Mouse (Mus musculus): ENCODE data around the gene Arhgap8. TPM values are rescaled to one million over a fixed set of nuclear protein-coding genes. Genes with fewer than 3 reads are reported as not detected.

The Arhgap8 gene
- polyA plus RNA-seq, 1 experiment from 2014 or later: 0.37 TPM

- no peak overlapping the region for H3K4me3 ChIP-seq (ENCODE audit: low read depth, low read length)
- 97% methylated on average over 16 of the region's 16 CpGs for WGBS
- no peaks in the 10 kb centered on the region for H3K9me3 ChIP-seq (replicated peaks; ENCODE audit: control insufficient read depth, low read length)
- no peaks in the 10 kb centered on the region for H3K4me1 ChIP-seq (ENCODE audit: control insufficient read depth, insufficient read depth, low read length)
- H3K36me3 ChIP-seq (ENCODE audit: control insufficient read depth, insufficient read depth, low read length): peaks cover 48% of the 10 kb centered on the region
- ATAC-seq: no peak
- no peak for DNase-seq (ENCODE audit: low spot score)
- 0 out of 2 replicates have a peak overlapping the region, but pooled peaks have one; percentile 9 for H3K27ac ChIP-seq (ENCODE audit: low read depth, low read length)
- no peak overlapping the region for H3K9ac ChIP-seq (ENCODE audit: low read length)
- H3K27me3 ChIP-seq (replicated peaks; ENCODE audit: control insufficient read depth, insufficient read depth, low read length): no peaks in the 10 kb centered on the region
- H3K4me2 ChIP-seq (ENCODE audit: low read length): no peak overlapping the region
These were observed 65.0 kb downstream of the Arhgap8 start for GRCm38 (mm10) chr15:84784812-84785211.

- H3K9ac ChIP-seq (ENCODE audit: low read length): no peak overlapping the region
- DNase-seq (ENCODE audit: low spot score) (no peak), ATAC-seq (no peak)
- H3K27me3 ChIP-seq (replicated peaks; ENCODE audit: control insufficient read depth, insufficient read depth, low read length): no peaks in the 10 kb centered on the region
- 80% methylated on average over 10 of the region's 10 CpGs for WGBS
- peaks cover 71% of the 10 kb centered on the region for H3K36me3 ChIP-seq (ENCODE audit: control insufficient read depth, insufficient read depth, low read length)
- no peaks in the 10 kb centered on the region for H3K4me1 ChIP-seq (ENCODE audit: control insufficient read depth, insufficient read depth, low read length)
- no peak overlapping the region for H3K4me2 ChIP-seq (ENCODE audit: low read length)
- no peaks in the 10 kb centered on the region for H3K9me3 ChIP-seq (replicated peaks; ENCODE audit: control insufficient read depth, low read length)
- no peak overlapping the region for H3K4me3 ChIP-seq (ENCODE audit: low read depth, low read length)
- no peak overlapping the region for H3K27ac ChIP-seq (ENCODE audit: low read depth, low read length)
These were observed 67.3 kb downstream of the Arhgap8 start for GRCm38 (mm10) chr15:84787161-84787560.

GRCm38 (mm10) chr15:84793649-84794048 lies 73.8 kb downstream of the Arhgap8 start:
- Histone ChIP-seq H3K9ac (ENCODE audit: low read length) (no peak overlapping the region), H3K4me2 (ENCODE audit: low read length) (no peak overlapping the region), H3K27me3 (replicated peaks; ENCODE audit: control insufficient read depth, insufficient read depth, low read length) (no peaks in the 10 kb centered on the region), H3K9me3 (replicated peaks; ENCODE audit: control insufficient read depth, low read length) (no peaks in the 10 kb centered on the region), H3K36me3 (ENCODE audit: control insufficient read depth, insufficient read depth, low read length) (peaks cover 91% of the 10 kb centered on the region), H3K4me1 (ENCODE audit: control insufficient read depth, insufficient read depth, low read length) (no peaks in the 10 kb centered on the region), H3K27ac (ENCODE audit: low read depth, low read length) (peak overlapping the region; percentile 44; the same call in 1 of the 2 replicates), H3K4me3 (ENCODE audit: low read depth, low read length) (no peak overlapping the region)
- DNase-seq (ENCODE audit: low spot score) (peak; percentile 66), ATAC-seq (peak; percentile 63)
- 77% methylated on average over 5 of the region's 5 CpGs for WGBS

GRCm38 (mm10) chr15:84800132-84800531 lies 80.3 kb downstream of the Arhgap8 start:
- Histone ChIP-seq H3K9me3 (replicated peaks; ENCODE audit: control insufficient read depth, low read length) (no peaks in the 10 kb centered on the region), H3K27me3 (replicated peaks; ENCODE audit: control insufficient read depth, insufficient read depth, low read length) (no peaks in the 10 kb centered on the region), H3K9ac (ENCODE audit: low read length) (no peak overlapping the region), H3K4me2 (ENCODE audit: low read length) (no peak overlapping the region), H3K36me3 (ENCODE audit: control insufficient read depth, insufficient read depth, low read length) (peaks cover 84% of the 10 kb centered on the region), H3K4me3 (ENCODE audit: low read depth, low read length) (no peak overlapping the region), H3K27ac (ENCODE audit: low read depth, low read length) (no peak overlapping the region), H3K4me1 (ENCODE audit: control insufficient read depth, insufficient read depth, low read length) (no peaks in the 10 kb centered on the region)
- DNase-seq (ENCODE audit: low spot score) (peak; percentile 54), ATAC-seq (peak; percentile 58)
- 82% methylated on average over 5 of the region's 5 CpGs for WGBS

GRCm38 (mm10) chr15:84803685-84804084 lies 83.8 kb downstream of the Arhgap8 start:
- DNase-seq (ENCODE audit: low spot score) (peak; percentile 66), ATAC-seq (no peak)
- Histone ChIP-seq H3K4me2 (ENCODE audit: low read length) (no peak overlapping the region), H3K36me3 (ENCODE audit: control insufficient read depth, insufficient read depth, low read length) (peaks cover 81% of the 10 kb centered on the region), H3K27ac (ENCODE audit: low read depth, low read length) (no peak overlapping the region), H3K4me1 (ENCODE audit: control insufficient read depth, insufficient read depth, low read length) (no peaks in the 10 kb centered on the region), H3K9me3 (replicated peaks; ENCODE audit: control insufficient read depth, low read length) (no peaks in the 10 kb centered on the region), H3K27me3 (replicated peaks; ENCODE audit: control insufficient read depth, insufficient read depth, low read length) (no peaks in the 10 kb centered on the region), H3K9ac (ENCODE audit: low read length) (no peak overlapping the region), H3K4me3 (ENCODE audit: low read depth, low read length) (no peak overlapping the region)
- 49% methylated on average over 3 of the region's 3 CpGs for WGBS

GRCm38 (mm10) chr15:84809275-84809952 lies 89.6 kb downstream of the Arhgap8 start:
- Histone ChIP-seq H3K9me3 (replicated peaks; ENCODE audit: control insufficient read depth, low read length) (no peaks in the 10 kb centered on the region), H3K27ac (ENCODE audit: low read depth, low read length) (no peak overlapping the region), H3K27me3 (replicated peaks; ENCODE audit: control insufficient read depth, insufficient read depth, low read length) (no peaks in the 10 kb centered on the region), H3K36me3 (ENCODE audit: control insufficient read depth, insufficient read depth, low read length) (peaks cover 37% of the 10 kb centered on the region), H3K9ac (ENCODE audit: low read length) (no peak overlapping the region), H3K4me1 (ENCODE audit: control insufficient read depth, insufficient read depth, low read length) (peaks cover 21% of the 10 kb centered on the region), H3K4me2 (ENCODE audit: low read length) (no peak overlapping the region), H3K4me3 (ENCODE audit: low read depth, low read length) (no peak overlapping the region)
- no peak for ATAC-seq
- 76% methylated on average over 21 of the region's 21 CpGs for WGBS
- no peak for DNase-seq (ENCODE audit: low spot score)

- Histone ChIP-seq H3K4me2 (ENCODE audit: low read length) (no peak overlapping the region), H3K4me1 (ENCODE audit: control insufficient read depth, insufficient read depth, low read length) (peaks cover 38% of the 10 kb centered on the region), H3K36me3 (ENCODE audit: control insufficient read depth, insufficient read depth, low read length) (peaks cover 20% of the 10 kb centered on the region), H3K9ac (ENCODE audit: low read length) (no peak overlapping the region), H3K27ac (ENCODE audit: low read depth, low read length) (no peak overlapping the region), H3K27me3 (replicated peaks; ENCODE audit: control insufficient read depth, insufficient read depth, low read length) (no peaks in the 10 kb centered on the region), H3K9me3 (replicated peaks; ENCODE audit: control insufficient read depth, low read length) (no peaks in the 10 kb centered on the region), H3K4me3 (ENCODE audit: low read depth, low read length) (no peak overlapping the region)
- ATAC-seq: no peak
- no peak for DNase-seq (ENCODE audit: low spot score)
- WGBS: 77% methylated on average over 5 of the region's 5 CpGs
These were observed 91.3 kb downstream of the Arhgap8 start for GRCm38 (mm10) chr15:84811126-84811525.

- 0 out of 2 replicates have a peak overlapping the region, but pooled peaks have one; percentile 5 for H3K9ac ChIP-seq (ENCODE audit: low read length)
- DNase-seq (ENCODE audit: low spot score): peak; percentile 77
These were observed 93.0 kb downstream of the Arhgap8 start for GRCm38 (mm10) chr15:84812831-84813357.

GRCm38 (mm10) chr15:84815171-84815570 lies 95.3 kb downstream of the Arhgap8 start:
- Histone ChIP-seq H3K9me3 (replicated peaks; ENCODE audit: control insufficient read depth, low read length) (no peaks in the 10 kb centered on the region), H3K9ac (ENCODE audit: low read length) (no peak overlapping the region), H3K36me3 (ENCODE audit: control insufficient read depth, insufficient read depth, low read length) (0 out of 2 replicates have a peak, but pooled peaks cover 2% of the 10 kb centered on the region), H3K27ac (ENCODE audit: low read depth, low read length) (peak overlapping the region; percentile 71), H3K4me3 (ENCODE audit: low read depth, low read length) (no peak overlapping the region), H3K4me2 (ENCODE audit: low read length) (no peak overlapping the region; the same call in 1 of the 2 replicates), H3K27me3 (replicated peaks; ENCODE audit: control insufficient read depth, insufficient read depth, low read length) (no peaks in the 10 kb centered on the region), H3K4me1 (ENCODE audit: control insufficient read depth, insufficient read depth, low read length) (peaks cover 57% of the 10 kb centered on the region)
- ATAC-seq: peak; percentile 60
- DNase-seq (ENCODE audit: low spot score): peak; percentile 79
- 12% methylated on average over 4 of the region's 4 CpGs for WGBS

More at GRCm38 (mm10) chr15:84812831-84813357, 93.0 kb downstream of the Arhgap8 start:
- Histone ChIP-seq H3K4me2 (ENCODE audit: low read length) (peak overlapping the region; percentile 18), H3K36me3 (ENCODE audit: control insufficient read depth, insufficient read depth, low read length) (peaks cover 4% of the 10 kb centered on the region; the same call in 1 of the 2 replicates), H3K27ac (ENCODE audit: low read depth, low read length) (peak overlapping the region; percentile 66), H3K4me3 (ENCODE audit: low read depth, low read length) (no peak overlapping the region), H3K9me3 (replicated peaks; ENCODE audit: control insufficient read depth, low read length) (no peaks in the 10 kb centered on the region), H3K4me1 (ENCODE audit: control insufficient read depth, insufficient read depth, low read length) (peaks cover 40% of the 10 kb centered on the region), H3K27me3 (replicated peaks; ENCODE audit: control insufficient read depth, insufficient read depth, low read length) (no peaks in the 10 kb centered on the region)
- ATAC-seq: peak; percentile 65
- WGBS: 21% methylated on average over 11 of the region's 11 CpGs
